Mouse (Mus musculus) liver, adult 2 months (tissue): ENCODE results near the gene Prkcg. TPM values are rescaled to one million over a fixed set of nuclear protein-coding genes. Genes with fewer than 3 reads are reported as not detected.

ENCODE experiments used
- DNase-seq: peaks from one replicate; pipeline ENCODE4 v3.0.0-alpha.2; 2011; ENCODE audit warnings: low read depth, low spot score; ENCODE audit errors: extremely low read depth
- H3K27ac ChIP-seq: fragments of 200-500 bp; replicated peaks from 2 replicates; pipeline ENCODE4 v1.5.1; 2012; ENCODE audit warnings: low read depth, mild to moderate bottlenecking, control low read depth, inconsistent platforms, low read length; ENCODE audit not compliant: insufficient read depth
- H3K27me3 ChIP-seq: fragments of 200-500 bp; 2 replicates; pipeline ENCODE4 v1.6.1; 2012; ENCODE audit warnings: mild to moderate bottlenecking, moderate library complexity, low read length, inconsistent platforms; ENCODE audit not compliant: control insufficient read depth, insufficient read depth
- H3K36me3 ChIP-seq: fragments of 200-500 bp; 2 replicates; pipeline ENCODE4 v1.6.1; 2012; ENCODE audit warnings: low read length, inconsistent platforms; ENCODE audit not compliant: control insufficient read depth, insufficient read depth
- H3K4me1 ChIP-seq: fragments of 200-500 bp; 2 replicates; pipeline ENCODE4 v1.6.1; 2011; ENCODE audit warnings: low read length; ENCODE audit not compliant: control insufficient read depth, insufficient read depth
- H3K4me3 ChIP-seq: fragments of 200-500 bp; 2 replicates; pipeline ENCODE4 v1.5.1; 2011; ENCODE audit warnings: low read depth, mild to moderate bottlenecking, control low read depth, low read length, moderate library complexity; ENCODE audit not compliant: insufficient read depth
- H3K79me2 ChIP-seq: fragments of 200-500 bp; 2 replicates; pipeline ENCODE4 v1.6.1; 2012; ENCODE audit warnings: inconsistent platforms, mild to moderate bottlenecking, low read length, moderate library complexity; ENCODE audit not compliant: control insufficient read depth, insufficient read depth
- H3K9ac ChIP-seq: fragments of 200-500 bp; 2 replicates; pipeline ENCODE4 v1.6.1; 2012; ENCODE audit warnings: low read depth, mild to moderate bottlenecking, control low read depth, inconsistent platforms, low read length
- CTCF ChIP-seq: fragments of 200-500 bp; IDR thresholded peaks from 2 replicates; pipeline ENCODE4 v1.5.1; 2011; ENCODE audit warnings: low read depth, low read length, control low read depth
- POLR2A ChIP-seq: fragments of 200-500 bp; IDR thresholded peaks from 2 replicates; pipeline ENCODE4 v1.6.1; 2011; ENCODE audit warnings: low read length, control low read depth; ENCODE audit not compliant: insufficient read depth; ENCODE audit errors: extremely low read depth
- WGBS: fragments of 180-500 bp; shearing (Covaris S2); methylation state at CpG from one replicate; pipeline ENCODE4 v1.1.7; 2018; 5-methylcytosine and 5-hydroxymethylcytosine counted together
- polyA plus RNA-seq: library from polyadenylated mRNA; depleted of rRNA; stranded (reverse); fragments of >200 nt; gene quantifications from 2 replicates; pipeline ENCODE4 v1.2.3, GENCODE M21; 2012
- total RNA-seq: library from RNA; depleted of rRNA; stranded (reverse); fragments of >200 nt; gene quantifications from 2 replicates; pipeline ENCODE4 v1.2.3, GENCODE M21; 2014

Gene Prkcg
- total and polyA plus RNA-seq, 2 experiments: under 0.01 to 0.26 TPM

DNA sequence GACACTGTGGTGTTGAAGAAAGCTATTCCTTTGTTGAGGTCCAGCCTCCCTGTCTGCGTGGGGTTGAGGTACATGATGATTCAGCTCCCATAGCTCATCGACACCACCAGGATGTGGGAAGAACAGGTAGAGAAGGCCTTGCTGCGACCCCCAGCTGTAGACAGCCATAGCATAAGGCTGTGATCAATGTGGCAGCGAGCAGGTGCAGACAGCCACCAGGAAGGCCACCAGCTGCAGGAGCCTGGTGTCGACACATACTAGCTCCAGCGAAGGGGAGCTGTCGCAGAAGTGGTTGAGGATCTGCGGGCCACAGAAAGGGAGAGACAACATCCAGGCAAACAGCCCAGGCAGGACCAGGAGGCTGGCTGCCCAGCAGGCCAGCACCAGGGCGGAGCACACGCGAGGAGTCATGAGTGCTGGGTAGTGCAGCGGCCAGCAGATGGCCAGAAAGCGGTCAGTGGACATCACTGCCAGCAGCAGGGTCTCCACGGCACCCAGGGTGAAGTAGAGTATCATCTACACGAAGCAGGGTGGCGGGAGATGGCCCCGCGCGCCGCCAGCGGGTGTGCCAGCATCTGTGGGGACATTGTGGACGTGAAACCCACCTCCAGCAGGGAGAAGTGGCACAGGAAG is 24.5 kb upstream of the Prkcg start:
- H3K4me3 ChIP-seq: no peak overlapping the region
- no peaks in the 10 kb centered on the region for H3K79me2 ChIP-seq
- DNase-seq: no peak
- no peak overlapping the region for H3K9ac ChIP-seq
- H3K4me1 ChIP-seq: no peaks in the 10 kb centered on the region
- WGBS: 43% methylated on average over 22 of the region's 22 CpGs
- TF ChIP-seq POLR2A (no peak), CTCF (peak; percentile 53)
- no peaks in the 10 kb centered on the region for H3K27me3 ChIP-seq
- H3K36me3 ChIP-seq: no peaks in the 10 kb centered on the region
- H3K27ac ChIP-seq: no peak overlapping the region

DNA sequence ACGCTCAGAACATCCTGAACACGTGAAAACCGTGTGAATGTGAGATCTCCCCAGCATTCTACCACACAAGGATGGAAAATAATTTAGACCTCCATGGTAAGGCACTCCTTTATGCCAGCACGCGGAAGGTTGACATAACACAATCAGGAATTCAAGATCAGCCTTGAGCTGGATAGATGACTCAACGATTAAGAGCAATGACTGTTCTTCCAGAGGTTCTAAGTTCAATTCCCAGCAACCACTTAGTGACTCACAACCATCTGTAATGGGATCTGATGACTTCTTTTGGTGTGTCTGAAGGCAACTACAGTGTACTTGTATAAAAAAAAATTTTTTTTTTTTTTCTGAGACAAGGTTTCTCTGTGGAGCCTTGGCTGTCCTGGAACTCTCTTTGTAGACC is 23.7 kb upstream of the Prkcg start:
- Histone ChIP-seq H3K36me3 (no peaks in the 10 kb centered on the region), H3K79me2 (no peaks in the 10 kb centered on the region), H3K27me3 (no peaks in the 10 kb centered on the region), H3K4me3 (no peak overlapping the region), H3K27ac (no peak overlapping the region), H3K9ac (no peak overlapping the region), H3K4me1 (no peaks in the 10 kb centered on the region)
- WGBS: 70% methylated on average over 6 of the region's 6 CpGs
- no peak for DNase-seq
- no peak for TF ChIP-seq POLR2A
- TF ChIP-seq CTCF: no peak

DNA sequence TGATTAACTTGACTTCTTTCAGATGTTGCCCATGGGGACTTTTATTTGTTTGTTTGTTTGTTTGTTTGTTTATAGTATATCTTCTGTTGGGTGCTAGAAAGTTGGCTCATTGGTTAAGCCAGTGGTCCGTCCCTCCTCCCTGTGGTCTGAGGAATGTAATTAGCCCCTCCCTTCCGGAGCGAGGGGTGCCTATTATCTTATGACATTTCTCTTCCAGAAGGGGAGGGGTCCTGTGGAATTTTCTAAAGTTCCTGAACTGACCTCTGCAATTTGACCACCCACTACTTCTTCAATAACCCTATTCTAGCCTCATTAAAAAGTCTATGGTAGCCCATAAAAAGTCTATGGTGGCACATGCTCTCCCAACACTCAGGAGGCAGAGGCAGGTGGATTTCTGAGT is 21.7 kb upstream of the Prkcg start:
- H3K27ac ChIP-seq: no peak overlapping the region
- WGBS: 74% methylated on average over 3 of the region's 3 CpGs
- no peak for TF ChIP-seq POLR2A
- TF ChIP-seq CTCF: no peak
- no peak overlapping the region for H3K9ac ChIP-seq
- H3K4me1 ChIP-seq: no peaks in the 10 kb centered on the region
- no peak for DNase-seq
- H3K79me2 ChIP-seq: no peaks in the 10 kb centered on the region
- H3K4me3 ChIP-seq: no peak overlapping the region
- no peaks in the 10 kb centered on the region for H3K36me3 ChIP-seq
- no peaks in the 10 kb centered on the region for H3K27me3 ChIP-seq

DNA sequence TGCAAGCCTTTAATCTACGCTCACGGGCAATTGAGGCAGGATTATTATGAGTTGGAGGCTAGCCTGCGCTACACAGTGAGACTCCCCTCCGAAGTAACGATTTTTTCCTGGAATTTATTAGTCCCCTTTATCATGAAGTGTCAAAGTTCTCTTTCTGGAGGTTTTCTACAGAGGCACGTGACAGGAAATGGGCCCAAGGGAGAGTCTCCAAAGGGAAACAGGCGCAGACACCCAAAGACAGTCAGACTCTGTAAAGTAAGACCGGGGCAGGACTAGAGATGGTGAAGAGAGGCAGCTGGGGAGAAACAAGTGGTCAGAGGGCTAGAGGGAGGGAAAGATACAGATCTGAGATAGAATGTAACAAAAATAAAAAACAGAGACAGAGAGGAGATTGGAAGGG is 21.1 kb upstream of the Prkcg start:
- DNase-seq: no peak
- H3K9ac ChIP-seq: no peak overlapping the region
- no peak overlapping the region for H3K27ac ChIP-seq
- H3K36me3 ChIP-seq: no peaks in the 10 kb centered on the region
- H3K27me3 ChIP-seq: no peaks in the 10 kb centered on the region
- WGBS: 71% methylated on average over 8 of the region's 8 CpGs
- H3K4me3 ChIP-seq: no peak overlapping the region
- no peaks in the 10 kb centered on the region for H3K79me2 ChIP-seq
- H3K4me1 ChIP-seq: no peaks in the 10 kb centered on the region
- TF ChIP-seq POLR2A (no peak), CTCF (no peak)

DNA sequence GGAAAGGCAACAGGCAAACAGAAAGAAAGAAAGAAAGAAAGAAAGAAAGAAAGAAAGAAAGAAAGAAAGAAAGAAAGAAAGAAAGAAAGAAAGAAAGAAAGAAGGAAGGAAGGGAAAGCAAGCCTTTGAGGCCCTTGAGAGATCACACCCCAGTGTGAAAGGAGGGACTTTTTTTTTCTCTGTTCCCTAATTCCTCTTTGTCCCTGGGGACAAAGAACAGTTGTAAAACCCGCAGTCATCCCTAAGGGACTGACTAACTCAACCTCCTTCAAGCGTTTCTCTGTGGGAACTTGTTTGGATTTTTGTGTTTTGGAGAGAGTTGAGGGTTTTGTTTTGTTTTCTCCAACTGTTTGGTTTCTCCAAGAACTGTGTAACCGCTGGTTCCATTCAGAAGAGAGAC is 20.7 kb upstream of the Prkcg start:
- WGBS: 43% methylated on average over 3 of the region's 3 CpGs

DNA sequence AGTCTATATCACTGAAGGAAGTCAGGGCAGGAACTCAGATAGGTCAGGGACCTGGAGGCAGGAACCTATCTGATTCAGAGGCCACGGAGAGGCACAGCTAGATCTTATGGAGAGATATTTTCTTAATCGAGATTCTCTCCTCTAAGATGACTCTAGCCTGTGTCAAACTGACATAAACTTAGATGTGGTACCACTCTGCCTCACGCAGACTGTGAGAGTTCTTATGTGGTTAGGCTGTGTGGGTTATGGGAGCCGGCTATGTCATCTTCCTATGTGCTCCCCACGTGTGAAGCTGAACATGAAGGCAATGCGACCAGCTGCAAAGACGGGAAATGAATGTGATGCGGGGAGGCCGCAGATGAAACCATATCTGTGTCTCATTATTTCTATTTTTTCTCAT is 16.8 kb upstream of the Prkcg start:
- H3K9ac ChIP-seq: no peak overlapping the region
- 90% methylated on average over 9 of the region's 9 CpGs for WGBS
- no peak for TF ChIP-seq CTCF
- no peak for TF ChIP-seq POLR2A
- no peaks in the 10 kb centered on the region for H3K79me2 ChIP-seq
- H3K4me3 ChIP-seq: no peak overlapping the region
- no peak overlapping the region for H3K27ac ChIP-seq
- H3K36me3 ChIP-seq: no peaks in the 10 kb centered on the region
- DNase-seq: no peak
- H3K27me3 ChIP-seq: no peaks in the 10 kb centered on the region
- no peaks in the 10 kb centered on the region for H3K4me1 ChIP-seq

More for the DNA sequence above, 20.7 kb upstream of the Prkcg start:
- Histone ChIP-seq H3K27ac (no peak overlapping the region), H3K36me3 (no peaks in the 10 kb centered on the region), H3K4me1 (no peaks in the 10 kb centered on the region), H3K9ac (no peak overlapping the region), H3K79me2 (no peaks in the 10 kb centered on the region), H3K4me3 (no peak overlapping the region), H3K27me3 (no peaks in the 10 kb centered on the region)
- DNase-seq: no peak
- TF ChIP-seq POLR2A (no peak), CTCF (no peak)
